In genomic region chr5:52540186-52540585, GRCm38 (mm10) we compare ENCODE assay signal across 23 mouse cellular contexts. TPM values are rescaled to one million over a fixed set of nuclear protein-coding genes. Genes with fewer than 3 reads are reported as not detected.
DNase-seq lines count a peak whose midpoint lies in the region; ATAC-seq and TF ChIP-seq lines count a peak whose summit lies in the region.
"Had no signal": no experiment of that assay in that cellular context is flagged by ENCODE, and none has a peak within 500 bp of the region (broad histone marks: within the 10 kb centered on the region; RNA-seq: fewer than 3 reads in every experiment).

No protein-coding gene starts in this region.

- no peak overlapping the region for H3ac ChIP-seq in myocyte (ENCODE audit: control insufficient read depth, insufficient read length)

- no peaks in the 10 kb centered on the region for H3K27me3 ChIP-seq in kidney, embryonic 16.5 days (ENCODE audit: insufficient read depth, low read length)
- no peaks in the 10 kb centered on the region for H3K27me3 ChIP-seq in lung, embryonic 16.5 days (ENCODE audit: control insufficient read depth, insufficient read depth, low read depth, low read length)
- no peaks in the 10 kb centered on the region for H3K27me3 ChIP-seq in embryonic facial prominence, embryonic 15.5 days
- H3K27me3 ChIP-seq in myocyte (ENCODE audit: control insufficient read depth, insufficient read depth, insufficient read length), result peaks cover 4% of the 10 kb centered on the region
- H3K27me3 ChIP-seq: heart, embryonic 15.5 days; hindbrain, embryonic 13.5 days; limb, embryonic 13.5 days; liver, embryonic 13.5 days; neural tube, embryonic 15.5 days had no signal

- ATAC-seq in kidney, embryonic 16.5 days (ENCODE audit: low FRiP score, low TSS enrichment), result no peak
- ATAC-seq in lung, embryonic 16.5 days (ENCODE audit: low read depth), result peak; percentile 31; the same call in 1 of the 2 replicates
- ATAC-seq in embryonic facial prominence, embryonic 15.5 days (ENCODE audit: insufficient number of reproducible peaks, low FRiP score, low TSS enrichment, low read depth), result peak; percentile 4; the same call in 1 of the 2 replicates
- ATAC-seq in frontal cortex, adult (ENCODE audit: low TSS enrichment), result no peak
- ATAC-seq: activated CD4-positive, CD25-positive, alpha-beta regulatory T cell, adult 4 months; forebrain, embryonic 16.5 days had no signal

- H3K9me3 ChIP-seq in kidney, embryonic 16.5 days (ENCODE audit: low read length), result no peaks in the 10 kb centered on the region
- H3K9me3 ChIP-seq in lung, embryonic 16.5 days (ENCODE audit: control insufficient read depth, low read length), result no peaks in the 10 kb centered on the region
- H3K9me3 ChIP-seq in embryonic facial prominence, embryonic 15.5 days (replicated peaks), result no peaks in the 10 kb centered on the region
- H3K9me3 ChIP-seq: heart, embryonic 15.5 days; hindbrain, embryonic 13.5 days; limb, embryonic 13.5 days; liver, embryonic 13.5 days; neural tube, embryonic 15.5 days had no signal

- DNase-seq in kidney, adult 9 months, result no peak
- DNase-seq in lung, postnatal 4 days, result no peak
- DNase-seq in thymus, postnatal 10 days (ENCODE audit: low spot score in 2 of 2), result no peak
- DNase-seq: adrenal gland, adult 8-10 months; cerebellum, adult 11-12 months; cerebellum, postnatal 25 days; heart, postnatal 36 days; liver, embryonic 13.5 days; right cerebral cortex, adult 18-20 months; right cerebral cortex, postnatal 4 days had no signal

- no peaks in the 10 kb centered on the region for H3K36me3 ChIP-seq in kidney, embryonic 16.5 days (ENCODE audit: insufficient read depth, low read length)
- no peaks in the 10 kb centered on the region for H3K36me3 ChIP-seq in lung, embryonic 16.5 days (ENCODE audit: control insufficient read depth, insufficient read depth, low read length)
- peaks cover 5% of the 10 kb centered on the region; the same call in 1 of the 2 replicates for H3K36me3 ChIP-seq in embryonic facial prominence, embryonic 15.5 days
- no peaks in the 10 kb centered on the region for H3K36me3 ChIP-seq in myocyte (ENCODE audit: control insufficient read depth, insufficient read depth)
- H3K36me3 ChIP-seq: heart, embryonic 15.5 days; hindbrain, embryonic 13.5 days; limb, embryonic 13.5 days; liver, embryonic 13.5 days; neural tube, embryonic 15.5 days had no signal

- H3K4me1 ChIP-seq in kidney, embryonic 16.5 days (ENCODE audit: insufficient read depth, low read length), result peaks cover 17% of the 10 kb centered on the region
- H3K4me1 ChIP-seq in lung, embryonic 16.5 days (replicated peaks; ENCODE audit: control insufficient read depth, insufficient read depth, low read length), result peaks cover 10% of the 10 kb centered on the region
- peaks cover 17% of the 10 kb centered on the region for H3K4me1 ChIP-seq in embryonic facial prominence, embryonic 15.5 days
- H3K4me1 ChIP-seq: neural tube, embryonic 15.5 days had no signal

- no peak overlapping the region for H3K4me3 ChIP-seq in kidney, embryonic 16.5 days (ENCODE audit: low read length)
- H3K4me3 ChIP-seq in lung, embryonic 16.5 days (ENCODE audit: low read length), result no peak overlapping the region
- H3K4me3 ChIP-seq in embryonic facial prominence, embryonic 15.5 days (replicated peaks), result no peak overlapping the region
- no peak overlapping the region for H3K4me3 ChIP-seq in myocyte
- H3K4me3 ChIP-seq: heart, adult 2 months; heart, embryonic 15.5 days; hindbrain, embryonic 13.5 days; limb, embryonic 13.5 days; liver, embryonic 13.5 days; neural tube, embryonic 15.5 days had no signal

- H3K4me2 ChIP-seq in kidney, embryonic 16.5 days (replicated peaks; ENCODE audit: low read depth, low read length), result no peak overlapping the region
- no peak overlapping the region for H3K4me2 ChIP-seq in lung, embryonic 16.5 days (ENCODE audit: low read depth, low read length)
- H3K4me2 ChIP-seq in embryonic facial prominence, embryonic 15.5 days (replicated peaks), result no peak overlapping the region
- peak overlapping the region; percentile 1 for H3K4me2 ChIP-seq in myocyte (ENCODE audit: low read depth)
- H3K4me2 ChIP-seq: heart, embryonic 15.5 days; hindbrain, embryonic 13.5 days; limb, embryonic 13.5 days; liver, embryonic 13.5 days; neural tube, embryonic 15.5 days had no signal

- peak overlapping the region; percentile 41; the same call in 1 of the 2 replicates for H3K27ac ChIP-seq in kidney, embryonic 16.5 days (ENCODE audit: low read length)
- peak overlapping the region; percentile 50 for H3K27ac ChIP-seq in lung, embryonic 16.5 days (ENCODE audit: low read length)
- H3K27ac ChIP-seq in embryonic facial prominence, embryonic 15.5 days (replicated peaks), result 0 out of 2 replicates have a peak overlapping the region, but pooled peaks have one; percentile 34
- H3K27ac ChIP-seq: heart, adult 2 months; heart, embryonic 15.5 days; hindbrain, embryonic 13.5 days; limb, embryonic 13.5 days; liver, embryonic 13.5 days; macrophage; neural tube, embryonic 15.5 days had no signal

- no peaks in the 10 kb centered on the region for H3K79me2 ChIP-seq in myocyte (ENCODE audit: control insufficient read depth, insufficient read depth)

- no peak for TF ChIP-seq POLR2A in myocyte (IDR thresholded peaks at IDR 0.05; ENCODE audit: insufficient read length, low read depth)

- 70% methylated on average over 3 of the region's 3 CpGs for WGBS in kidney, embryonic 16.5 days
- WGBS in lung, embryonic 16.5 days, result 20% methylated on average over 3 of the region's 3 CpGs
- WGBS in embryonic facial prominence, embryonic 15.5 days, result 20% methylated on average over 3 of the region's 3 CpGs

- H3K9ac ChIP-seq in kidney, embryonic 16.5 days (replicated peaks; ENCODE audit: low read length), result no peak overlapping the region
- H3K9ac ChIP-seq in lung, embryonic 16.5 days (ENCODE audit: low read length), result no peak overlapping the region
- H3K9ac ChIP-seq in embryonic facial prominence, embryonic 15.5 days, result no peak overlapping the region
- H3K9ac ChIP-seq: heart, embryonic 15.5 days; hindbrain, embryonic 13.5 days; limb, embryonic 13.5 days; liver, embryonic 13.5 days; neural tube, embryonic 15.5 days had no signal

TF ChIP-seq in myocyte, 11 proteins besides CTCF, POLR2A, EP300 and RAD21:
- TF ChIP-seq MYOD1 (IDR thresholded peaks at IDR 0.05; ENCODE audit: control insufficient read depth in 1 of 3, insufficient read length in 2 of 3, low read depth in 2 of 3) (no peak), SRF (IDR thresholded peaks at IDR 0.05; ENCODE audit: control insufficient read depth, insufficient read length, low read depth) (no peak), REST (IDR thresholded peaks at IDR 0.05; ENCODE audit: insufficient read depth, insufficient read length) (no peak), TCF3 (IDR thresholded peaks at IDR 0.05; ENCODE audit: insufficient read length, low read depth) (no peak), E2F4 (IDR thresholded peaks at IDR 0.05; ENCODE audit: insufficient read depth) (no peak), MYOG (IDR thresholded peaks at IDR 0.05; ENCODE audit: control insufficient read depth in 1 of 3, insufficient read depth in 1 of 3, insufficient read length in 2 of 3, low read depth in 2 of 3) (no peak), TCF12 (IDR thresholded peaks at IDR 0.05; ENCODE audit: insufficient read depth, poor library complexity, severe bottlenecking) (no peak), POLR2AphosphoS2 (IDR thresholded peaks at IDR 0.05; ENCODE audit: insufficient read length, low read depth) (no peak), USF1 (IDR thresholded peaks at IDR 0.05; ENCODE audit: low read depth) (no peak), MAX (IDR thresholded peaks at IDR 0.05; ENCODE audit: low read depth) (no peak), CEBPB (IDR thresholded peaks at IDR 0.05; ENCODE audit: insufficient read depth, poor library complexity, severe bottlenecking) (no peak)

RNA-seq across cellular contexts. Expression of gene Lgi2, which starts 26.1 kb away (rescaled TPM):
- 2.5 and 2.9 TPM in 2 replicates for polyA plus RNA-seq in kidney, embryonic 16.5 days (2015; fragmentation: Nextera tagmentation; extraction: Ambion mirVana)
- polyA plus RNA-seq in lung, embryonic 16.5 days (2015; fragmentation: Nextera tagmentation; extraction: Ambion mirVana), result 1.4 and 1.6 TPM in 2 replicates
- polyA plus RNA-seq in embryonic facial prominence, embryonic 15.5 days (2015; fragmentation: Nextera tagmentation; extraction: Ambion mirVana), result 7.5 and 7.6 TPM in 2 replicates
- polyA plus RNA-seq in myocyte (2012; fragmentation: generic; extraction: Trizol), result 0.01 TPM
- polyA plus RNA-seq: activated CD4-positive, CD25-positive, alpha-beta regulatory T cell, adult 4 months; macrophage had no signal

Comparison
In these comparisons a context has a peak if more than half of its experiments do, and no peak if none do; other contexts are left out.
1. ATAC-seq: peak in lung, embryonic 16.5 days (single experiment) and embryonic facial prominence, embryonic 15.5 days (single experiment); none in kidney, embryonic 16.5 days (single experiment) and frontal cortex, adult (single experiment).
2. Peak in every context shown above with its lines, with median percentiles within 50 percentile points of each other: H3K27ac ChIP-seq.